ENCODE assay signal across 8 mouse cellular contexts in genomic region chr7:49266422-49266821, GRCm38 (mm10).
DNase-seq lines count a peak whose midpoint lies in the region; TF ChIP-seq lines count a peak whose summit lies in the region.
"Had no signal": no experiment of that assay in that cellular context is flagged by ENCODE, and none has a peak within 500 bp of the region (broad histone marks: within the 10 kb centered on the region; RNA-seq: fewer than 3 reads in every experiment).

No protein-coding gene starts in this region.

- no peak for TF ChIP-seq CTCF in kidney, adult 2 months (conservative IDR thresholded peaks at IDR 0.05; ENCODE audit: insufficient read depth, insufficient read length, low read depth, low read length)

- WGBS in kidney, adult 2 months = 52% methylated on average over 6 of the region's 6 CpGs

- no peaks in the 10 kb centered on the region for H3K36me3 ChIP-seq in kidney, adult 2 months (ENCODE audit: control insufficient read depth, insufficient read depth, low read length)

- no peaks in the 10 kb centered on the region for H3K4me1 ChIP-seq in kidney, adult 2 months (ENCODE audit: control insufficient read depth, insufficient read depth, low read length)
- H3K4me1 ChIP-seq: megakaryocyte, embryonic 14.5 days had no signal

- H3K27me3 ChIP-seq in kidney, adult 2 months (replicated peaks; ENCODE audit: control insufficient read depth, insufficient read depth, low read length) = no peaks in the 10 kb centered on the region

- H3K27ac ChIP-seq in kidney, adult 2 months (ENCODE audit: insufficient read depth, low read depth, low read length) = no peak overlapping the region

- TF ChIP-seq POLR2A in kidney, adult 2 months (IDR thresholded peaks at IDR 0.05; ENCODE audit: low read depth, low read length) = no peak

- peak; percentile 24 for DNase-seq in kidney, adult 2 months
- no peak for DNase-seq in kidney, adult 8-10 months
- peak; percentile 77 for DNase-seq in cerebellum, adult 11-12 months
- peak; percentile 73 to 82 for DNase-seq in cerebellum, postnatal 25 days
- DNase-seq in layer of hippocampus, adult 8-10 months (ENCODE audit: low spot score in 2 of 2) = peak; percentile 60 to 74
- no peak for DNase-seq in embryo, embryonic 9.5 days (ENCODE audit: extremely low spot score)
- DNase-seq in frontal cortex, postnatal 14 days (ENCODE audit: low spot score in 2 of 2) = no peak

- H3K4me3 ChIP-seq in kidney, adult 2 months (ENCODE audit: insufficient read depth, low read depth, low read length) = no peak overlapping the region
- H3K4me3 ChIP-seq: megakaryocyte, embryonic 14.5 days had no signal

Comparison
In these comparisons a context has a peak if more than half of its experiments do, and no peak if none do; other contexts are left out.
1. DNase-seq: peak in kidney, adult 2 months (single experiment), cerebellum, adult 11-12 months (single experiment), cerebellum, postnatal 25 days (2 of 2) and layer of hippocampus, adult 8-10 months (2 of 2); none in kidney, adult 8-10 months (0 of 2), embryo, embryonic 9.5 days (single experiment) and frontal cortex, postnatal 14 days (0 of 2).